Mouse (Mus musculus) R1 (cell line): ENCODE results near the gene Ugt2a2.
A peak's percentile ranks its signal among the peaks of the same experiment; 100 is the strongest.
"Not testable (repeated sequence)": the region's sequence is repeated elsewhere in the genome, so short reads cannot be mapped to it uniquely, and the experiment has no call there.

Experiments used
- DNase-seq: peaks from one replicate; pipeline ENCODE4 v3.0.0-alpha.2; 2018; ENCODE audit warnings: low read depth, low spot score

The Ugt2a2 gene

GRCm38 (mm10) chr5:87482160-87482559 is at the start of gene Ugt2a2:
Gene Ugt2a2, minus strand, starts transcription at chr5:87482260.
- no peak for DNase-seq

DNA sequence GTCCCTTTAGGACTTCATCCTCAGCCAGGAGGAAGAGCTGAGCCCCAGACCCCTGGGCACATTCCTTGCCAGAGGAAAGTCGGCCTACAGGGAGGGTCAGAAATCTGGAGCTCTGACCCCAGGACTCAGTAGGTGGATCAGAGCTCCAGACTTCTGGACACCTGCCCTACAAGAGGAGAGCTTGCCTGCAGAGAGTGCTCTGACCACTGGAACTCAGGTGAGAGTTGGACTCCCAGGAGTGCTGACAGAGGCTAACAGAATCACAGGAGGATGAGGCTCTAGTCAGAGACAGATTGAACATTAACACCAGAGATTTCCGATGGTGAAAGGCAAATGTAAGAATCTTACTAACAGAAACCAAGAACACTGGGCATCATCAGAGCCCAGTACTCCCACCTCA is 41.5 kb upstream of the Ugt2a2 start:
- not testable (repeated sequence) for DNase-seq

GRCm38 (mm10) chr5:87505776-87506458 is 23.9 kb upstream of the Ugt2a2 start:
- DNase-seq, result no peak

GRCm38 (mm10) chr5:87502687-87503086 is 20.6 kb upstream of the Ugt2a2 start:
- peak; percentile 1 for DNase-seq

DNA sequence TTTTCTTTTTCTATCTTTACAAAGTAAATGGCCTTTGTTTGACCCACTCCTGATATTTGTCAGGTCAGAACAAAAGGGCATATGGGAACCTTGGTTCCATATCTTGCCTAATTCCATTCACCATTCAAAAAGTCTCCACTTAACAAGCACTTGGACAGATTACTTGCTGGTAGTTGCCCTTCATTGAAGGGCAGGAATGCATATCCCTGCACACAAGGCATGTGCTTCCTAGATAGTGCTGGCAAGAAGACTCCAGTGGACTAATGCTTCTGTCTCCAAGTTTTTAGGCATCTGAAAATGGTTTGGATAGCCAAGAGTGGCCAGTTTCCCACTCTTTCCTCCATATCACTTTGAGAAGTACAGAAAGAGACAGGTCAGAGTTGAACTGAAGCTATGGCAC is 17.3 kb upstream of the Ugt2a2 start:
- no peak for DNase-seq

- no peak for DNase-seq
Measured at GRCm38 (mm10) chr5:87498936-87499335, 16.9 kb upstream of the Ugt2a2 start.

GRCm38 (mm10) chr5:87490771-87491170 is 8.7 kb upstream of the Ugt2a2 start, which contains the start of gene Ugt2a1:
Gene Ugt2a1, minus strand, starts transcription at chr5:87490871.
- no peak for DNase-seq

DNA sequence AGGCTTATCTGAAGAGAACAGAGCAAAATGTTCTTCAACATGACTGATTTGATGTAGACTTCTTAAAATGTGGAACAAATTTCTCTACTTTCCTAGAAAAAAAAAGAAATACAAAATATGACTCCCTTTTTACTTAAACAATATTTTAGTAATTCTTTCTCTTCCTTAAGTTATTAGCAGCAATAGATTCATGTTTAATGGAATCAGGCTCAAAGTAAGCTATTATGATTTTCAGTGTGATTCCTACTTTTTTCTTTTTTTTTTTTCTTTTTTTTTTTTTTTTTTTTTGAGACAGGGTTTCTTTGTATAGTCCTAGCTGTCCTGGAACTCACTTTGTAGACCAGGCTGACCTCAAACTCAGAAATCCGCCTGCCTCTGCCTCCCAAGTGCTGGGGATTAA is 4.6 kb upstream of the Ugt2a2 start, which contains the start of gene Gm43638:
Gene Gm43638 (minus strand): TSS at position 101 of the 400 bp plus-strand sequence.
- DNase-seq, result not testable (repeated sequence)

DNA sequence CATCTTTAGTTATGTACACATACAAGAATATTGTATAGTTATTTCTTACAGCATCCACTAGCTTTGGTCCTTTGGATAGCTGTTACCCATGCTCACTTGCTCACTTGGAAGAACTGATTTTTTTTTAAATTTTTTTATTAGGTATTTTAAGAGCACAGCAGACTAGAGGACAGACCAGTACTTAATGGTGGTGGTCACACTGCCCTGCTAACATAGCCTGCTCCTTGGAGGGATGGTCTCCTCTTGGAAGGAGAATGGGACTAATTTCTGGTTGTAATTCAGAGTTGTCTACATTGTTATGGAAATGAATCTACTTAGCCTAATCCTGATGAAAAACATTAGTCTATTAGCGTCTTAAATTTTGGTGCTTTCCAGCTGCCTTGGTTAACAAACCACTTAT is 23.2 kb downstream of the Ugt2a2 start:
- DNase-seq, result peak; percentile 20

GRCm38 (mm10) chr5:87457701-87458100 is 24.4 kb downstream of the Ugt2a2 start:
- DNase-seq, result no peak

DNA sequence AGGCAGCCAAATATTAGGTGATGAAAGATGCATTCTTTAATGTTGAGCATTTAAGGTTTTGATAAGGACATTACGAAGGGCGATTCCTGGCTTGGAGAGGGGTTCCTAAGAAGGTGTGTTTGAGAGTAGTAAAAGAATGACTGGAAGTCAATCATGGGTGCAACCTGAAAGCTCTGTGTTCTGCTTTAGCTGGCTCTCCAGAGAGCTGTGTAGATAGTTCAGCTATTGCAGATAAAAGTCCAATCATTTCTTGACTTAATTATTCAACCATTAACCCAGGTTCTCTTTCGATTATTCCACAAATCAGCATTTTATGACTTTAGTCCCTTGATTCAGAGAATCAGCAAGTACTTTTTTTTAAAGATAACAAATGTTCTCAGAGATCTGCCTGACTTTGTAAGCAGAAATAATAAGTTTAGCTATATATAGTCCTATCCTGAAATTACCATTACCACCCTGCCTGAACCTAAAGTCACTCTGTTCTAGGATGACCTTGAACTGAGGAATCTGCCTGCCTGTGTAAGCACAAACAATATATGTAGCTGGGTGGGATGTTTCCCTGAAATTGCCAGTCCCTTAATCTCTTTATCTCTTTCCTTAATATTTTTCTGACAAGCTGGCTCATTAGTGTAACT is 25.7 kb downstream of the Ugt2a2 start:
- no peak for DNase-seq

DNA sequence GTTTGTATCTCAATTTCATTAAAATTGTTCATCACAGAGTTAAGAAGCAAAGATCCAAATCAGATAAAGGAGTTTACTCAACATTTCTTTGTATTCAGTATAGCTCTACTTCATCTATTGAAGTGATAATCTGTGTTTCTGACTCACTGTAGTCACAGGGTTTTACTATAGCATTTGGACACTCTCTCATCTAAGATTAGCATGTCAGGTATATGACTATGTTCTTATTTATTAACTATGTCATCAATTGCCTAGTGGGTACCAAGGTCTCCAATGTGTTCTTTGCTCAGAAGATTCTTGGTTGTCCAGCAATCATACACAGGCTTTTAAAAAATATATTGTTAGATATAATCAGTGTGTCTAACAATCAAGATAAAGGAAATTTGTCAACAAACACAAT is 26.5 kb downstream of the Ugt2a2 start:
- DNase-seq, result no peak

DNA sequence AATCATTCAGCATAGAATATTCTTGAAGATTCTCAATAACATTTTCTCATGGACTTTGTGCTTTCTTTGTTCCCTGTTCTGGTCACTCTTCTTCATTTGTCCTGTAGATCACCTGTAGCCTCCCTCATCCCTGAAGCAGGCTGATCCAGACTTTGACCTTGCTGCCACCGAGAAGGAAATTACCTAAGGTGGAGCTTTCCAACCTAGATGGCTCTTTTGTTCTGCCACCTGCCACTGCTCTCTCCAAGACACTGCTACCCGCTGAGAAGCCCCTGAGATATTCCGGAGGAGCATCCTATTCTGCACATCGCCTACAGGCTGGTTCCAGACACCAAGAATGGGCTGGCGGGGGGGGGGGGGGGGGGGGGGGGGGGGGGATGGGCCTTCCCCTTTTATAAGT is 29.5 kb downstream of the Ugt2a2 start:
- peak; percentile 68 for DNase-seq

- DNase-seq, result peak; percentile 45
Measured at GRCm38 (mm10) chr5:87436264-87436663, 45.8 kb downstream of the Ugt2a2 start.

DNA sequence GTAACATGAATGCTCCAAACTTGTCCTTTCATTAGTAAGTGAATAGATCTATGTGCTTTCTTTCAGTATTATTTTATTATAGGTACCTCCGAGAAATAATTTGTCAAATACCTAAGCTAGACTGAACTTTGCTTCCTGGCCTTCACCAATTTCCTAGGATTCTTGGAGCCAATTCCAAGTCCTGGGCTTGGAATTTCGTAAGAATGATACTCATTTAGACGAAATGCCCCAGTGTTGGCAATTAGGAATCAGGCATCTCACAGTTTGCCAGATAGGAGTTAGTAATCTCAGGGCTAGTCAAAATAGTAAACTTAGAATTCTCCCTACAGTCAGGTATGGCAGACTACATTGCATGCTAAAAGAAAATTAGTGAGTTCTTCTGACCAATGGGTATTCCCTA is 56.4 kb downstream of the Ugt2a2 start:
- DNase-seq, result no peak

DNA sequence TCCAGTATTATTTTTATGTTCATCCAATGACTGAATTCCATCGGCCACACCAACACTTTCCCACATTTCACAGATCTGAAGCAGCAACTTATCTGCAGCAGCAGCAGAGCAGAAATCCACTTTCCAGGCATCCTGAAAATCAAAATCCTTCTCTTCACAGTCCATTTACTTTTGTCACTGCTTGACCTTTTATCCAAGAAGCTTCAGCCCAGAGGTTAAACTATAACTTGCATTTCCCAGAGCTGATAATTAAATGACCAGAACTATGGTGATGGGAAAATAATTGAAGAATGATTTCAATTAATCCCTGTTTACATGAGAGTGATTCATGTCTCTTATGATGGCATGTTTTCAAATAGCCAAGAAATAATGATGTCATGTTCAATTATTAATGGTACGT is 58.0 kb downstream of the Ugt2a2 start, which contains the start of gene Ugt2b38:
Gene Ugt2b38 (minus strand): TSS at position 163 of the 400 bp plus-strand sequence.
- not testable (repeated sequence) for DNase-seq
